Mouse (Mus musculus): ENCODE results near the gene Hdac5. TPM values are rescaled to one million over a fixed set of nuclear protein-coding genes. Genes with fewer than 3 reads are reported as not detected.

Hdac5 gene
- 96.3 and 116 TPM in 2 replicates for polyA plus RNA-seq (2012; ENCODE audit: insufficient read depth, insufficient read length, missing spikeins)

DNA sequence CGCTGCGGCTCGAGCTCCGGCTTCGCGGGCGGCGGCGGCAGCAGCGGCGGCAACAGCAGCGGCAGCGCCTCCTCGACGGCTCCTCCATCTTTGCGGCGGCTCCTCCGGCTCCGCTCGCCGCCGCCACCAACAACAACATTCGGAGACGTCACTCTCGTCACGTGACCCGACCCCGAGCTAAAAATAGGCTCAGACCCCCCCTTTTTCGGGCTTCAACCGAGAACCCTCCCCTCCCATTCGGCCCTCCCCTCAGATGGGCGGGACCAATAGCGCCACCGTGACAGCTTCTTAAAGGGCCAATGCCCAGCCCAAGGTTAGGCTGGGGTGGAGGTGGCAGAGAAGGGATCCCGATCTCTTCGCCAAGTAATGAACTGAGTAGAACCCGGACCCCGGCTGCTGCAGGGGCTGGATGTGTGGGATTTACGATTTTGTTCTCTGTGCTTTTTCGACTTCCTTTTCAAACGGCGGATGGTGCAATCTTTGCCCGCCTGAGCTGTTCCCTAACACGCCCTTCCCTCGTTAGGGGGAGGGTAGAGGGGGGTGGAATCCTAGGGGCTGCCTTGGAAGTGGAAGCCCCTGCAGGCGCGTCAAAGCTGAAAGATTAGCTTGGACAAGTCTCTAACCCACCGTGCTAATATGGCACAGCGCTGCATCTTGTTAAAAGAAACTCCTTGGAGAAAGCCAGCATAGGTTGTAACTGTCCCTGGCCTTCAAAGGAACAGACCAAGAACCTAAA is at the start of gene Hdac5:
Hdac5 (minus strand) TSS at position 161 of the 736 bp plus-strand sequence.
- Histone ChIP-seq H3K4me3 (ENCODE audit: insufficient read depth, low read length) (peak within 1 kb of the TSS; percentile 99), H3K4me1 (ENCODE audit: control insufficient read depth, insufficient read depth, low read length) (peaks cover 21% of the 10 kb centered on the region), H3K27ac (ENCODE audit: insufficient read depth, low read depth, low read length) (peak within 1 kb of the TSS; percentile 96)
- TF ChIP-seq CTCF (IDR thresholded peaks at IDR 0.05; ENCODE audit: low read depth, low read length) (no peak), POLR2A (IDR thresholded peaks at IDR 0.05; ENCODE audit: borderline replicate concordance, low read depth, low read length) (no peak)

DNA sequence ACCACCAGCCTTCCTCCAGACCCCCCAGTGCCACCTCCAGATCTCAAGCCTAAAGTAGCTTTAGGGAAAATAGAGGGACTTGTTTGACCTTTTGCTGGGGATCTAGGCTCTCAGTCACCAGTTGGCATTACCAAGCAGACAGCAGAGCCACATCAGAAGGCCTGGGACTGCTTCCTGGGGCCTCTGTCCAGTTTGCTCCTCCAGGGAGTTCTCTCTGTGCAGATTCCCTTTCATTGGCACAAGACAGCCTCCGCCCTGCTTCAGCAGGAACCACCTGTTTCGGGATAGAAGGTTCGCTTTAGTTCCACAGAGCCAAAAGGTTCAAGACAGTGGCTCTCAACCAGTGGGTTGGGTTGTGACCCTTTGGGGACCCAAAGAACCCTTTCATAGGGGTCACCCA is 49.6 kb upstream of the Hdac5 start:
- Histone ChIP-seq H3K4me3 (ENCODE audit: insufficient read depth, low read length) (no peak overlapping the region), H3K4me1 (ENCODE audit: control insufficient read depth, insufficient read depth, low read length) (0 out of 2 replicates have a peak, but pooled peaks cover 2% of the 10 kb centered on the region), H3K27ac (ENCODE audit: insufficient read depth, low read depth, low read length) (no peak overlapping the region)
- TF ChIP-seq POLR2A (IDR thresholded peaks at IDR 0.05; ENCODE audit: borderline replicate concordance, low read depth, low read length) (no peak), CTCF (IDR thresholded peaks at IDR 0.05; ENCODE audit: low read depth, low read length) (no peak)

DNA sequence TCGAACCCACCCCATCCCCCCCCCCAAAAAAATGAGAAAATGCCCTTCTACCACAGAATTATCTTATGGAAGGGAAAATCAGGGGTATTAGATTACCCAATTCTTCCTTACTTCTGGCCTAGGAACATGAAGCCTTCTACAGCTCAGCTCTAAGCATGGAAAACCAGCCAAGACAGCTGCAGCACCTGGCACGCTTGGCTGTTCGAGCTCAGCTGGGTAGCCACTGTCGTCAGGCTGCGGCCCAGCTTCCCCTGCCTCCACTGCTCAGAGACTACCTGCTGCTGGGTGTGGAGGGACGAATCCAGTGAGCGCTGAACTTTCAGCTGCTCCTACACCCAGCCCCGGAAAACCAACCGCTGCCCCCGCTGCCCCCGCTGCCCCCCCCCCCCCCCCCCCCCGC is 47.8 kb upstream of the Hdac5 start:
- Histone ChIP-seq H3K27ac (ENCODE audit: insufficient read depth, low read depth, low read length) (no peak overlapping the region), H3K4me3 (ENCODE audit: insufficient read depth, low read length) (no peak overlapping the region), H3K4me1 (ENCODE audit: control insufficient read depth, insufficient read depth, low read length) (no peaks in the 10 kb centered on the region)
- TF ChIP-seq POLR2A (IDR thresholded peaks at IDR 0.05; ENCODE audit: borderline replicate concordance, low read depth, low read length) (no peak), CTCF (IDR thresholded peaks at IDR 0.05; ENCODE audit: low read depth, low read length) (no peak)

GRCm38 (mm10) chr11:102276411-102276915 is 46.5 kb upstream of the Hdac5 start:
- H3K4me1 ChIP-seq (ENCODE audit: control insufficient read depth, insufficient read depth, low read length): no peaks in the 10 kb centered on the region
- TF ChIP-seq CTCF (IDR thresholded peaks at IDR 0.05; ENCODE audit: low read depth, low read length) (no peak), POLR2A (IDR thresholded peaks at IDR 0.05; ENCODE audit: borderline replicate concordance, low read depth, low read length) (no peak)
- H3K4me3 ChIP-seq (ENCODE audit: insufficient read depth, low read length): no peak overlapping the region
- no peak overlapping the region for H3K27ac ChIP-seq (ENCODE audit: insufficient read depth, low read depth, low read length)

- Histone ChIP-seq H3K4me1 (ENCODE audit: control insufficient read depth, insufficient read depth, low read length) (peaks cover 6% of the 10 kb centered on the region), H3K27ac (ENCODE audit: insufficient read depth, low read depth, low read length) (no peak within 1 kb of the TSS), H3K4me3 (ENCODE audit: insufficient read depth, low read length) (no peak within 1 kb of the TSS)
- TF ChIP-seq CTCF (IDR thresholded peaks at IDR 0.05; ENCODE audit: low read depth, low read length) (no peak), POLR2A (IDR thresholded peaks at IDR 0.05; ENCODE audit: borderline replicate concordance, low read depth, low read length) (no peak)
Measured at GRCm38 (mm10) chr11:102268520-102269244, 38.7 kb upstream of the Hdac5 start, which contains the start of gene Asb16. Gene Asb16, plus strand, starts transcription at chr11:102268743.

DNA sequence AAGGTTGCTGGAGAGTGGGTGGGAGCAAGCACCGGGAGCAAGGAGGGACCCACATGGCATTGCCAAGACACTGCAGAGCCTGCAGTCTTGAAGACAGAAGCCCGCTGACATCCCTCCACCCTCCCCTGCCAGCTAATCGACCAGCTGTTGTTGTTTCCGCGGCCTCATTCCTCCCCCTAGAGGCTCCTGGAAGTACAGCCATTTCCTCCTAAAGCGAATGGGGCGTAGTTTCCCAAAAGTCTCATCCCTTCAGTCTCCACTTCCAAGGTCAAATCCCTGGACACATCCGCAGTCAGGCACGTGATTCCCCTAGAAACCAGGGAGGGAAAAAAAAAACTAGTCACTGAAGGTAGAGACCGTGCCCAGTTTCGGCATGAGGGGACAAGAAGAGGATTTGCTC is 37.5 kb upstream of the Hdac5 start:
- Histone ChIP-seq H3K27ac (ENCODE audit: insufficient read depth, low read depth, low read length) (no peak overlapping the region), H3K4me1 (ENCODE audit: control insufficient read depth, insufficient read depth, low read length) (peaks cover 6% of the 10 kb centered on the region), H3K4me3 (ENCODE audit: insufficient read depth, low read length) (no peak overlapping the region)
- TF ChIP-seq CTCF (IDR thresholded peaks at IDR 0.05; ENCODE audit: low read depth, low read length) (peak; percentile 27; the same call in 1 of the 2 replicates), POLR2A (IDR thresholded peaks at IDR 0.05; ENCODE audit: borderline replicate concordance, low read depth, low read length) (no peak)

- no peak overlapping the region for H3K27ac ChIP-seq (ENCODE audit: insufficient read depth, low read depth, low read length)
- TF ChIP-seq CTCF (IDR thresholded peaks at IDR 0.05; ENCODE audit: low read depth, low read length): no peak
- no peak for TF ChIP-seq POLR2A (IDR thresholded peaks at IDR 0.05; ENCODE audit: borderline replicate concordance, low read depth, low read length)
- H3K4me1 ChIP-seq (ENCODE audit: control insufficient read depth, insufficient read depth, low read length): peaks cover 6% of the 10 kb centered on the region
- H3K4me3 ChIP-seq (ENCODE audit: insufficient read depth, low read length): no peak overlapping the region
Measured at GRCm38 (mm10) chr11:102266631-102267355, 36.8 kb upstream of the Hdac5 start.

DNA sequence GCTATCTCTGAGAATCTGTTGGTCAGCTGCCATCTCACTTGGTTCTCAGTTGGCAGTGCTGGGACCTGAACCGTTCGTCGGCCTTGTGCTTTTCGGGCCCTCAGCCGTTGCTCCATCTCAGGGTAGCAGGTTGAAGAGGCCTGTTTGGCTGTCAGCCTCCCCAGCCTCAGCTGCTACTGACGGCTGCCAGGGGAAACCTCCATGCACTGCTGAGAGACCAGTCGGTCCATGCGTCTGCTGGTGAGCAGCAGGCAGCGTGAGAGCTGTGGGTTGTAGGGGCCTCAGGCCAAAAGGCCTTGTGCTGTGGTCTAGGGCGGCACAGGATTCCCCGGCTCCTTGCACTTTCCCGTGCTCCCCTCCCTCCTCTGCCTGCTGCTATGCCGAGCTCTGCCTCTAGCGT is 35.9 kb upstream of the Hdac5 start:
- Histone ChIP-seq H3K4me1 (ENCODE audit: control insufficient read depth, insufficient read depth, low read length) (peaks cover 6% of the 10 kb centered on the region), H3K27ac (ENCODE audit: insufficient read depth, low read depth, low read length) (no peak overlapping the region), H3K4me3 (ENCODE audit: insufficient read depth, low read length) (no peak overlapping the region)
- no peak for TF ChIP-seq CTCF (IDR thresholded peaks at IDR 0.05; ENCODE audit: low read depth, low read length)
- no peak for TF ChIP-seq POLR2A (IDR thresholded peaks at IDR 0.05; ENCODE audit: borderline replicate concordance, low read depth, low read length)

DNA sequence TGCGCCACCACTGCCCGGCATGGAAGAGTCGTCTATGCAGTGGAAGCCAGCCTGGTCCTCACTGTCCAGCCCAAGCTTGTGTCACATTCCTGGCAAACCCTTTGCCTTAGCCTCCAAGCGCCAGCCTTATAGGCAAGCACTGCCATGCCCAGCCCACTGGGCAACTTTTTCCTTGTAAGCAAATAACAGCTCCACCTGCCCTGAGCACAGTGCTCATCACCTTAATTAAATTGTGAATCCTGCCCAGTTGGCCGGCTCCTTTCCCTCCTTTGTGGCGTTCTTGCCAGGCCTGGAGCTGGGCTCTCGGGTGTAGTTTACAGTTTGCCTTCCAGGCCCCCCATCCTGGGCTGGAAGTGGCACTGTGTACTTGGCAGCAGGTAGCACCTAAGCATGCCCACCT is 33.2 kb upstream of the Hdac5 start:
- Histone ChIP-seq H3K4me1 (ENCODE audit: control insufficient read depth, insufficient read depth, low read length) (peaks cover 4% of the 10 kb centered on the region), H3K4me3 (ENCODE audit: insufficient read depth, low read length) (no peak overlapping the region), H3K27ac (ENCODE audit: insufficient read depth, low read depth, low read length) (no peak overlapping the region)
- TF ChIP-seq POLR2A (IDR thresholded peaks at IDR 0.05; ENCODE audit: borderline replicate concordance, low read depth, low read length) (no peak), CTCF (IDR thresholded peaks at IDR 0.05; ENCODE audit: low read depth, low read length) (no peak)
